Comparison of ENCODE assay signal across 13 mouse cellular contexts in the genomic region with DNA sequence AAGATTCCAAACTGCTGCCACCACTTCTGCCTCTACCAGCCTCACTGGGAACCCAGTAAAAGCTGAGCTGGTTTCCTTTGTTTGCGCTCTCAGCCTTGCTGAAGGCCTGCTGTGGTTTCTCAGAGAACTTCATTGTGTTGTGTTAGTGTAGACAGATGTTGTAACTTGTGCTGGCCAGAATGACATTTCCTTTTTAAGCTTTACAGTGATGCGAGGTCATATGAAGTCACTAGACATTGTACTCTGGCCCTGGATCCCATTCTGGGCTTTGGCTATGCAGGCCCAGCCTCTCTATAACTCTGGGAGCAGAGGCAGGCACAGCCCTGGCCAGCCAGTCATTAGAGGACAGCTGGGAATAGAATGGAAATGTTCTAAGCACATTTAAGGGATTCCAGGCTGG.
A peak's percentile ranks its signal among the peaks of the same experiment; 100 is the strongest.
DNase-seq lines count a peak whose midpoint lies in the region; ATAC-seq and TF ChIP-seq lines count a peak whose summit lies in the region.
"Had no signal": no experiment of that assay in that cellular context is flagged by ENCODE, and none has a peak within 500 bp of the region (broad histone marks: within the 10 kb centered on the region; RNA-seq: fewer than 3 reads in every experiment).

No protein-coding gene starts in this region.

- peaks cover 20% of the 10 kb centered on the region for H3K4me1 ChIP-seq in forebrain, embryonic 10.5 days
- H3K4me1 ChIP-seq in forebrain, embryonic 11.5 days (replicated peaks; ENCODE audit: control insufficient read depth, insufficient read depth, low read length), result peaks cover 5% of the 10 kb centered on the region; the same call in 1 of the 2 replicates
- peaks cover 29% of the 10 kb centered on the region for H3K4me1 ChIP-seq in lung, embryonic 15.5 days
- peaks cover 14% of the 10 kb centered on the region for H3K4me1 ChIP-seq in lung, adult 2 months (ENCODE audit: control insufficient read depth, insufficient read depth, low read length)
- peaks cover 14% of the 10 kb centered on the region for H3K4me1 ChIP-seq in hindbrain, postnatal 0 days (ENCODE audit: insufficient read depth, low read length)
- peaks cover 2% of the 10 kb centered on the region; the same call in 1 of the 2 replicates for H3K4me1 ChIP-seq in stomach, embryonic 16.5 days (ENCODE audit: control insufficient read depth, insufficient read depth, low read length)

- no peaks in the 10 kb centered on the region for H3K9me3 ChIP-seq in forebrain, embryonic 10.5 days
- no peaks in the 10 kb centered on the region for H3K9me3 ChIP-seq in forebrain, embryonic 11.5 days (ENCODE audit: control insufficient read depth, low read length)
- H3K9me3 ChIP-seq in lung, embryonic 15.5 days, result no peaks in the 10 kb centered on the region
- H3K9me3 ChIP-seq in hindbrain, postnatal 0 days (ENCODE audit: low read length), result no peaks in the 10 kb centered on the region
- H3K9me3 ChIP-seq in stomach, embryonic 16.5 days (replicated peaks; ENCODE audit: control insufficient read depth, low read length), result no peaks in the 10 kb centered on the region
- H3K9me3 ChIP-seq: neural tube, embryonic 13.5 days had no signal

- no peaks in the 10 kb centered on the region for H3K27me3 ChIP-seq in forebrain, embryonic 10.5 days (ENCODE audit: poor library complexity, severe bottlenecking)
- H3K27me3 ChIP-seq in forebrain, embryonic 11.5 days (ENCODE audit: control insufficient read depth, insufficient read depth, low read length), result no peaks in the 10 kb centered on the region
- no peaks in the 10 kb centered on the region for H3K27me3 ChIP-seq in lung, embryonic 15.5 days
- no peaks in the 10 kb centered on the region for H3K27me3 ChIP-seq in hindbrain, postnatal 0 days (ENCODE audit: insufficient read depth, low read length)
- no peaks in the 10 kb centered on the region for H3K27me3 ChIP-seq in stomach, embryonic 16.5 days (ENCODE audit: control insufficient read depth, insufficient read depth, low read length)
- H3K27me3 ChIP-seq: neural tube, embryonic 13.5 days; Patski had no signal

- no peak for ATAC-seq in forebrain, embryonic 11.5 days (replicated peaks; ENCODE audit: low FRiP score)
- 0 out of 2 replicates have a peak, but pooled peaks have one; percentile 39 for ATAC-seq in lung, embryonic 15.5 days (ENCODE audit: borderline replicate concordance, extremely low read depth, low FRiP score, low TSS enrichment)
- no peak for ATAC-seq in hindbrain, postnatal 0 days
- ATAC-seq in stomach, embryonic 16.5 days (ENCODE audit: insufficient read depth, low FRiP score), result no peak
- ATAC-seq: inflammation-experienced regulatory T-cells, adult 6 months; Patski had no signal

- WGBS in forebrain, embryonic 10.5 days, result 87% methylated on average over 2 of the region's 2 CpGs
- 89% methylated on average over 2 of the region's 2 CpGs for WGBS in forebrain, embryonic 11.5 days
- WGBS in lung, embryonic 15.5 days, result 69% methylated on average over 2 of the region's 2 CpGs
- 33% methylated on average over 2 of the region's 2 CpGs for WGBS in lung, adult 2 months
- 67% methylated on average over 2 of the region's 2 CpGs for WGBS in hindbrain, postnatal 0 days
- WGBS in stomach, embryonic 16.5 days, result 62% methylated on average over 2 of the region's 2 CpGs

- no peak overlapping the region for H3K4me2 ChIP-seq in forebrain, embryonic 11.5 days (ENCODE audit: low read depth, low read length, severe bottlenecking)
- no peak overlapping the region for H3K4me2 ChIP-seq in lung, embryonic 15.5 days
- no peak overlapping the region for H3K4me2 ChIP-seq in hindbrain, postnatal 0 days (ENCODE audit: low read depth, low read length)
- no peak overlapping the region for H3K4me2 ChIP-seq in stomach, embryonic 16.5 days (ENCODE audit: low read depth, low read length)
- H3K4me2 ChIP-seq: neural tube, embryonic 13.5 days had no signal

- DNase-seq in forebrain, embryonic 10.5 days (ENCODE audit: extremely low spot score, low spot score), result no peak
- DNase-seq in forebrain, embryonic 11.5 days (ENCODE audit: low spot score), result no peak
- DNase-seq in lung, adult 2 months, result no peak
- no peak for DNase-seq in hindbrain, postnatal 0 days (ENCODE audit: low spot score)
- DNase-seq in urinary bladder, postnatal 14 days (ENCODE audit: low spot score), result no peak
- DNase-seq in gastrocnemius, postnatal 25 days, result no peak
- DNase-seq: spleen, adult 18-20 months had no signal

- no peak overlapping the region for H3K4me3 ChIP-seq in forebrain, embryonic 10.5 days
- no peak overlapping the region for H3K4me3 ChIP-seq in forebrain, embryonic 11.5 days (ENCODE audit: low read depth, low read length)
- no peak overlapping the region for H3K4me3 ChIP-seq in lung, embryonic 15.5 days
- H3K4me3 ChIP-seq in lung, adult 2 months (replicated peaks; ENCODE audit: extremely low read depth, low read depth, low read length), result no peak overlapping the region
- H3K4me3 ChIP-seq in hindbrain, postnatal 0 days (ENCODE audit: low read length), result no peak overlapping the region
- no peak overlapping the region for H3K4me3 ChIP-seq in stomach, embryonic 16.5 days (replicated peaks; ENCODE audit: low read length)
- H3K4me3 ChIP-seq: neural tube, embryonic 13.5 days had no signal

- peak overlapping the region; percentile 26; the same call in 1 of the 2 replicates for H3K27ac ChIP-seq in forebrain, embryonic 10.5 days
- H3K27ac ChIP-seq in forebrain, embryonic 11.5 days (ENCODE audit: low read depth, low read length), result no peak overlapping the region
- H3K27ac ChIP-seq in lung, embryonic 15.5 days, result peak overlapping the region; percentile 74; the same call in 1 of the 2 replicates
- H3K27ac ChIP-seq in hindbrain, postnatal 0 days, result peak overlapping the region; percentile 20; the same call in 1 of the 2 replicates
- peak overlapping the region; percentile 68 for H3K27ac ChIP-seq in stomach, embryonic 16.5 days (ENCODE audit: low read length)
- H3K27ac ChIP-seq: liver, embryonic 14.5 days had no signal

- no peaks in the 10 kb centered on the region; the same call in 1 of the 2 replicates for H3K36me3 ChIP-seq in forebrain, embryonic 10.5 days (replicated peaks)
- no peaks in the 10 kb centered on the region for H3K36me3 ChIP-seq in forebrain, embryonic 11.5 days (ENCODE audit: control insufficient read depth, insufficient read depth, low read length)
- H3K36me3 ChIP-seq in lung, embryonic 15.5 days, result no peaks in the 10 kb centered on the region
- H3K36me3 ChIP-seq in hindbrain, postnatal 0 days (ENCODE audit: insufficient read depth, low read length), result no peaks in the 10 kb centered on the region
- H3K36me3 ChIP-seq in stomach, embryonic 16.5 days (ENCODE audit: control insufficient read depth, insufficient read depth, low read length), result no peaks in the 10 kb centered on the region
- H3K36me3 ChIP-seq: neural tube, embryonic 13.5 days had no signal

- TF ChIP-seq CTCF in lung, adult 2 months (IDR thresholded peaks at IDR 0.05; ENCODE audit: insufficient read depth, low read length), result no peak
- no peak for TF ChIP-seq CTCF in hindbrain, postnatal 0 days (IDR thresholded peaks at IDR 0.05; ENCODE audit: low read depth)

- no peak overlapping the region for H3K9ac ChIP-seq in forebrain, embryonic 11.5 days (ENCODE audit: low read length)
- H3K9ac ChIP-seq in lung, embryonic 15.5 days, result no peak overlapping the region
- H3K9ac ChIP-seq in hindbrain, postnatal 0 days (replicated peaks; ENCODE audit: low read length), result no peak overlapping the region
- no peak overlapping the region for H3K9ac ChIP-seq in stomach, embryonic 16.5 days (ENCODE audit: low read length)
- H3K9ac ChIP-seq: liver, embryonic 14.5 days; neural tube, embryonic 13.5 days had no signal

- TF ChIP-seq POLR2A in lung, adult 2 months (IDR thresholded peaks at IDR 0.05; ENCODE audit: borderline replicate concordance, extremely low read depth, low read depth, low read length), result no peak
